Mouse (Mus musculus) kidney, adult 2 months (tissue): Measurements from ENCODE around the gene Armc5.

ENCODE experiments used
- CTCF ChIP-seq: fragments of 200-500 bp; conservative IDR thresholded peaks from 2 replicates; pipeline ENCODE4 v1.5.1; 2011; ENCODE audit warnings: low read depth, mild to moderate bottlenecking, control low read depth, low read length, moderate library complexity, mixed read lengths; ENCODE audit not compliant: insufficient read depth, insufficient read length
- POLR2A ChIP-seq: fragments of 200-500 bp; IDR thresholded peaks from one replicate; pipeline ENCODE4 v1.6.1; 2011; ENCODE audit warnings: low read depth, low read length, control low read depth

- TF ChIP-seq CTCF (no peak), POLR2A (no peak)
Observed at GRCm38 (mm10) chr7:128220936-128221335, 16.2 kb upstream of the Armc5 start.
